Mouse (Mus musculus): ENCODE results near the gene Ttc13.

The Ttc13 gene

DNA sequence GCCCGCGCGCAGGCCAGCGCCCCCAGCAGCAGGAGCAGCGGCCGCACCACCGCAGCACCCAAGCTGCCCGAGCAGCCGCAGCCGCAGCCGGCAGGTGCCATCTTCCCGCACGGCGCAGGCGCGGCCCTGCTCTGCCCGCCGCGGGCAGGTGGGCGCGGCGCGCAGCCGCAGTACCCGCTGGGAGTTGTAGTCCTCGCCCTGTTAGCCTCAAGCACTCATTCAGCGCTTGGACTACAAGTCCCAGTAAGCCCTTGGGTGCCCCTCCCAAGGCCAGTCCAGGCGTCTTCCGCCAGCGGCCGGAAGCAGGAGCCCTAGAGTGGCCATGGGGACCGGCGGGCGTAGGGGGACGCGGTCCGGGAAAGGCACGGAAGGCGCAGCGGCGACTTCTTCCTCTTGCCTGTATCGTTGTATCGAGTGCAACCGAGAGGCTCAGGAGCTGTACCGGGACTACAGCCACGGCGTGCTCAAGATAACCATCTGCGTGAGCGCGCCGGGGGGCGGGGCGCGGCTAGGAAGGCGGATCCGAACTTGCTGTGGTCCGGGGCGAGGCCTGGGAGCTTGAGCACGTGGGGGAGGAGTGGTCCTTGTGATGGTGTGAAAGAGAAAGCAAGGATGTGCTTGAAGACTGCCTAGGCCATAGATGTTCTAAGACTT is at the start of gene Ttc13, which contains the start of gene Arv1:
Gene Ttc13, minus strand, starts transcription at position 122 of the 654 bp plus-strand sequence.
Gene Arv1, plus strand, starts transcription at position 278 of the 654 bp plus-strand sequence.
- DNase-seq (ENCODE audit: low spot score in 2 of 2): peak; percentile 97 to 98

DNA sequence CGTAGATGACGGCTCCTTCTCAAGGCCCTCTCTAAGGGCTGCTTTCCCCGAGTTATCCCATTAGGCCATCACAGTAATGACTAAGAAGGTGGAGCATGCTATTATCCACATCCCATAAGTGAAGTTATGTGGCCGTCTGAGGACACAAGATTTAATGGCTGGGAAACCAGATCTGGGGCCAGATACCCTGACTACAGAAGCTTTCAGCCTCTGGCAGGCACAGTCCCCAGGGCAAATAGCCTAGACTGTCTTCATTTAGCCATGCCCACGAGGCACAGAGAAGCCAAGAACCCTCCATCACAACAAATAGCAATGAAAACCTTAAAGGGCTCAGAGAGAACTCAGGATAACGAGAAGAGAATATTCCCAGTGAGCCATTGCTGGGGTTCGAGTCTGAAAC is 41.3 kb upstream of the Ttc13 start:
- DNase-seq (ENCODE audit: low spot score in 2 of 2): no peak

DNA sequence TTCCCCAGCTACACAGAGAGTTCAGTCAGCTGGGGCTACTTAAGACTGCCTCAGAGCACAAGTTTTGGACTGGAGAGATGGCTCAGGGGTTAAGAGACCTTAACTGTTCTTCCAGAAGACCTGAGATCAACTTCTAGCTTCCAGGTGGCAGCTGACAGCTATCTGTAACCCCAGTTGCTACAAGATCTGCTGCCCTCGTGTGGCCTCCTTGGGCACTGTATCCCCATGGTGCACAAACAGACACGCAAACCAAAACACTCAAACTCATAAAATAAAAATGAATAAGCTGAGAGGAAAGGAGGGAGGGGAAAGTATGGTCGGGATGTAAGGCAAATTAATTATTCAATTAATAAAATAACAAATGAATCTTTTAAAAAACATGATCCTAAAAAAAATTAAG is 36.8 kb upstream of the Ttc13 start:
- peak; percentile 6 to 24 for DNase-seq (ENCODE audit: low spot score in 2 of 2)

DNA sequence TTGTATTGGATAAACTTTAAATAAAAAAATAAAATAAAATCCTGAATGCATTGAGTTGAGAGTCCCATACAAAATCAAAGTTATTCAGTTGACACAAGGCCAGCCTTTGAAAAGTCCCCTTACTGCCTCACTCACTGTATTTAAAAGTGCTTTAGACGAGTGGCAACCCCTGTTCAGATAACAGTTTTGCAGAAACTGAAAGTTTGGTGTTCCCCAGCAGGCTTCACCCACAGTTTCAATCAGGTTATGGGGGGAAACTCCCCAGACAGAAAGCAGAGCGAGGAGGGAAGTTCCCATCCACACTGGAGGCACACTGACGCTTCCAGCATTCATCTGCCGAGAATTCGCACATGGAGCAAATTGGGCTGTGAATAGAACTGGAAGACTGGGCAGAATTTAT is 34.8 kb upstream of the Ttc13 start:
- DNase-seq (ENCODE audit: low spot score in 2 of 2): peak in 1 of 2 experiments; percentile 3

DNA sequence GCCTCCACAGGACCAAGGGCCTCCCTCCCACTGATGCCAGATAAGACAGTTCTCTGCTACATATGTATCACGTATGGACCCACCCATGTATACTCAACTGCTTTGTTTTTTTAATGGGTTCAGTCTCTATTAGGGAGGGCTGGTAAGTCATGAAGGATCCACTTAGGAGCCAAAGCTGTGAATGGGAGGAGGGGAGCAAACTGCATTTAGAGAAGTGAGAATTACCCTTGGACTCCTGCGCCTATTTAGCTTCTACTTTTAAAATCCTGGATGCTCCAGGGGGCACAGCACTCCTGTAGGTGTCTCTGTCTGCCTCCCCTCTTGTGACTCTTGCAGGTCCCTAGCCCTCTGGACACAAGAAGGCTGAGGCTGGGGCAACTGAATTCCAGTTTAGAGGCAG is 34.4 kb upstream of the Ttc13 start:
- no peak for DNase-seq (ENCODE audit: low spot score in 2 of 2)

DNA sequence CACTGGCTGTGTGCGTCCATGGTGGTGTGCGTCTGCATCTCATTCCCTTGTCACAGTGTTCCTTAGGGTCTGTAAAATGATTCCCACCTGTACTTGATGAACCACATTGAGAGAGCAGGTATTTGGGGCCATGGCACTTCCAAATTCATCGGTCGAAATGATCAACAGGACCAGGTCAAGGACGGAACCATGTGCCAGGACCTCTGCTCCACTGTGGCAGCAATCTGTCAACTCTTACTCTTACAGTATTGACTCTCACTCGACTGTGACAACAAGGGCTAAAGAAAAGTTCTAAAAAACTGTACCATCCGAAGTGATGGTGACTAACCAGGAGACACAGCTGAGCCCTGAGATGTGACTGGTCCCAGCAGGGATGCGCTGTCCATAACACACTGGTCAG is 33.7 kb upstream of the Ttc13 start:
- DNase-seq (ENCODE audit: low spot score in 2 of 2): no peak

DNA sequence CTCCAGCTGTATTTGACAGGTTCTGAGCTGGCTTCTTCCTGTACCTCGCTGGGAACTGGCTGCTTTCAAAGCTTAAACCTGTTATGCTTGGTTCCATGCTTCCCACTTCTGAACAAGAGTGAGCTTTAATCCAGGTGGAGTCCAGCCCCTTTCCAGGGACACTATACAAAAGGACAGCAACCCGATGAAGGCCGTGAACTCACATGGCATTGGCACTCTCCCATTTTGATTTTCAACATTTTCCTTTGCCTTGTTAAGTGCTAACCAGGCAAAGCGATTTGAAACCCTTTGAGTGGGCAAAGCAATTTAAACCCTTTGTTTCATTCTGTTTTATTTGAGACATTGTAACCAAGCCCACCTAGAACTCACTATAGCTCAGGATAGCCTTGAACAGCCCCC is 33.0 kb upstream of the Ttc13 start:
- no peak for DNase-seq (ENCODE audit: low spot score in 2 of 2)

DNA sequence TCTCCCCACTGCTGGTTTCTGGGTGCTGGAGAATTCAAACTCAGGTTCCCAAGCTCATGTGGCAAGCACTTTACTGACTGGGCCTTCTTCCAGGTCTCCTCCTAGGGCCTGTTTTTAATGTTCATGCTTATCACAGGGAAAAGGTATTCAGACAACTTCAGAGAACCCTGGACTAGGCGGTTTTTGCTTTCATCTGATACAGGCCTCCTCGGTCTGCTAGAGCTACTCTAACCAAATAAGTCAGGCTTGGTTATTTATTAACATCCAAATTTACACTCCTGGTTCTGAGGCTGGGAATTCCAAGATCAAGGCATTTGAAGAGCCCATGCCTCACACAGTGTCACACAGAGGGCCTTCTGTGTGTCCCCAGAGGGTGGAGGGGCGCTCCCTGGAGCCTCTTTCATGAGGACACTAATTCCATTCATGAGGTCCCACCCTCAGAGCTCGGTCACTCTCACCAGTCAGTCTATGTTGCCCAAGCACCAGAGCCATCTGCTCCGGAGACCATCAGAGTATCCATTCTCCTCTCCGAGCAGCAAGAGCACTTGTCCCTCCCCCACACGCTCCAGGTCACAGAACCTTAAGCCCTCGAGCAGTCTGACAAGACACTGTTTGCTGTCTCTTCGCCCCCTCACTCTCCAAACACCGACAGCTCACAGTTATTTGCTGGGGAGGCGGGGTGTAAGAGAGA is 32.5 kb upstream of the Ttc13 start:
- no peak for DNase-seq (ENCODE audit: low spot score in 2 of 2)

DNA sequence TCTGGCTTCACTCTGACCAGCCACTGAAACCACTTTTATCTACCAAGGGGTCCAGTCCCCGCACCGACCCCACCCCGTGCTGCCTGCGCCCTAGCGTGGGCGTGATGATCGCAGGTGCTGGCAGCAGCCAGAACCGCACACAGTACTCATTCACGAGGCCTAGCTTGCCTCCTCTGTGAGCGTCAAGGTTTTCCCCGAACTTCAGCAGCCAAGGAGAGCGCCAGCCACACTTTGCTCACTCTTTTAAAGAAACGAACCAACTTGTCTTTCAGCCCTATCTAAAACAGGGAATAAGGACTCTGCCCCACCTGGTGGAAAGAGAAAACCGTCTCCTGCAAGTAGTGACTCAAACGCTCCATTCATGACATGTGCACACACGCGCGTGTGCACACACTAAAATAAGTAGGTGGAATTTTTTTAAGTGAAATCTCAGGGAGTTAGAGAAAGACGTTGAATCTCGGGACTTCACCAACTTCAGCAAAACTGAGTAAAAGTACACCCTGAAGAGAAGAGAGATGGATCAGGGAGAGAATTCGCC is 30.6 kb upstream of the Ttc13 start:
- DNase-seq (ENCODE audit: low spot score in 2 of 2): no peak

DNA sequence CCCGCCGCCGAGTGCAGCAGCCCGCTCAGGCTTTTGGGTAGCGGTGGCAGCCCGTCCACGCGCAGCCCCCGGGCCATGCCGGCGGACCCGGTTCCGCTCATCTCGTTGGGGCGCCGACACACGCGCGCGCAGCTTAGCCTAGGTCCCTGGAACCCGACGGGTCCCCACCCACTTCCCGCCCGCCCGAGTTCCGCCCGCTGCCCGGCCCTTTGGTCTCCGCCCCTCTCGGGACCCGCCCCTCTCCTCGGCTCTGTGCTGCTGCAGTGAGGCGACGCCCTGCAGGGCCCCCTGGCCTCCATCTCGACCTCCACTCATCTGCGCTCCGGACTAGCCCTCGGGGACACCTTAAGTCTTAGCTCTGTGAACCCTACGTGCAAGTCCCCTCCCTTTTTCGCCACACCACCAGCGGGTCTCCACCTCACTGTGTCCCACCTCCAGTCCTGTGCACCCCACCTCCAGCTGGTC is 30.0 kb upstream of the Ttc13 start, which contains the start of gene Fam89a:
Gene Fam89a, minus strand, starts transcription at position 124 of the 465 bp plus-strand sequence.
- peak; percentile 62 to 64 for DNase-seq (ENCODE audit: low spot score in 2 of 2)

DNA sequence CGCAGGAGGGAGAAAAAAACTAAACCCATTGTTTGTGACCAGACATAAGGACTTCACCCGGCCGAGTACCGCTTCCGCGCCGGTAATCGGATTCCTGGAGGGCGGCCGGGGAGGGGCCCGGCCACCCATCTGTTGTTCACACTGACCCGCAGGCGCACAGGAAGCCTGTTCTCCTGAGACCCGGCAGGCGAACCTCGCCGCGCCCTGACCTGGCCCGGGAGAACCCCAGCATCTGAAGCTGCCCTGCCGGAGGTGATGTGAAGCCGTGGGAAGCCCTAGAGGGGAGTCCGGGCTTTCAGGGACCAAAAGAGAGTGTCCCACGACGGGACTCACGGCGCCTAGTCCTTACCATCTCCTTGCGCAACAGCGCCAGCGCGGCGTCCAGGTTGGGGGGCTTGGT is 29.4 kb upstream of the Ttc13 start:
- DNase-seq (ENCODE audit: low spot score in 2 of 2): no peak

DNA sequence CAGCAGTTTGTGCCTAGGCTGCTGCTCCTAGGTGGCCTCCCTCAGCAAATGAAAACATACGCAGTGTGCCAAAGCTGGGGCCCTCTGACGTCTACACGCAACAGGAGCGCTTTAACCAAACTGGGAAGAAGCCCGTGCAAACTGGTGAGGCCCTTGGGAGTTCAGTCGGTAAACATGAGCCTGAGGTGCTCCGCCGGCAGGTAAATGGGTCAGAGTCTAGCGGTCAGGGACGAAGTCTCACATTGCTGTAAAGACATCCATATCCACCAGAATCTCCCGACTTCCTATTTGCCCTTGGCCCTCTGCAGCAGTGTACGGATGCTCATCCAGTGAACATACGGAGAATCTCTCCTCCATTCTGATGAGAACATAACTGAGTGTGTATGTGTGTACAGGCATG is 24.9 kb upstream of the Ttc13 start:
- no peak for DNase-seq (ENCODE audit: low spot score in 2 of 2)

DNA sequence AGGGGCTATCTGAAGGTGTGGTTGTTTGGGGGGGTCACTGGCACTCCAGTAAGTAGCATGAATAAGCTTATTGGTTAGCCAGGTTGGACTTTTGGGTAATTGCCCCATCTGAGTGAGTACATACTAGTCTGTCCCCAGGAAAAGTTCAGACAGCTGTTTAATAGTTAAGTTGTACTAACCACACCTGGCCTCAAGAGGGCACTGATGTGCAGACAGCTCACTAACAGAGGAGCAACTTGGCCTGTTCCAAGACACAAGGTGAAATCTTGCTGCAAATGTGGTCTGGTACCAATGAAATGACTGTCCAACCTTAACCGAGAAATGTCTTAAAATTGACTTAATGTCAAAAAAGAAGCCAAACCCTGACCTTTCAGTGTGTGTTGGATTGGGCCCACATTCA is 17.5 kb upstream of the Ttc13 start:
- no peak for DNase-seq (ENCODE audit: low spot score in 2 of 2)

DNA sequence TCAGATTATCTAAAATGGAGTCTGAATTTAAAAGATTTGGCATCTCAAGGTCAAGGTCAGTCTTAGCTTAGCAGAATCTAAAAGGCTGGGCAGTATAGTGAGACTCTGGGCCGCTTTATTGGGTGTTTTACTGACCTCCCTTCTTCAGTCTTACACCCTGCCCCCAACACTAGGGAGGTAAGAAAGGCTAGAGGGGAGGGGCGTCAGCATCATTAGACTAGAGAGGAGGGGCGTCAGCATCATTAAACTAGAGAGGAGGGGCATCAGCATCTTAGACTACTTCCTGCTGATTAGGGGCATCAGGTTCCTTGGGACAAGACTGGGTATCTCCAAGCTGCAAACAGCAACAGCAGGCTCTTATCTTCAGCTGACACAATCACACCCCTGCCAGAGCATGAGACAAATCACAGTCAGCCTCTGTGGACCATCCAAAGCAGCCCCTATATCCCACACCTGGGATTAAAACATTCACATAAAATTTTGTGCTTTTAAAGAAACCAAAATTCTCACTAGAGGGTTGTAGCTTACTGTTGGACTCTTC is 13.7 kb upstream of the Ttc13 start:
- DNase-seq (ENCODE audit: low spot score in 2 of 2): no peak

DNA sequence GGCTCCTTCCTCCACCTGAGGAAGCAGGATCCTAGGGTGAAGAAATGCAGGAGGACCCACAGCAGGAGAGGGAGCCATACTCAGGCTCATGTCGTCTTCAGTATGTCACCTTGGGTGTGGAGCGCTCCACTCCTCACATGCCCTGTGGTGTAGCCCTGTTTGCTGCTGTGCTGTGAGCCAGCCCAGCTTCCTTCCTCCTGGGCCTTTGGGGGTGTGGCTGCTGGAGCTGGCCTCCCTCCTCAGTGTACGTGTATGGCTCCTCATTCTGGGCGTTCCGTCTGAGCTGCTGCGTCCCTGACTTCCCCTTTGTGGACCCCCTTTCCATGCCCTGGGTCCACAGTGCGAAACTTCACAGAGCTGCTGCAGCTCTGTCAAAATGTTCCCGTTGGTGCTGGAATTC is 11.0 kb upstream of the Ttc13 start:
- no peak for DNase-seq (ENCODE audit: low spot score in 2 of 2)

DNA sequence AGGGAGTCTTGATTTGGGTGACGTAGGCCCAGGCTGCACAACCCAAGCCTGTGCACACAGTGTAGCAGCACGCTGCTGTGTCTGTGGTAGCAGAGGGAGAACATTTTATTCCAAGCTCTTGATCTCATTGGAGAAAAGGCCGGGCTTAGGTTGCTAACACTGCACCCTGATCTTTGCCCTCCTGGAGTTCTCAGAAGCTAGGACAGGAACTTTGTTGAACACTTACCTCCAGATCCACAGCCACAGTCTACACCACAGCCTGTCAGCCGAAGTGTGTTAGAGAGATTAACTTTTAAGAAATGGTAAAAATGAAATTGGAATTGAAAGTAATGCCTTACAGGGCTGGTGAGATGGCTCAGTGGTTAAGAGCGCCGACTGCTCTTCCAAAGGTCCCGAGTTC is 2.5 kb upstream of the Ttc13 start:
- no peak for DNase-seq (ENCODE audit: low spot score in 2 of 2)

DNA sequence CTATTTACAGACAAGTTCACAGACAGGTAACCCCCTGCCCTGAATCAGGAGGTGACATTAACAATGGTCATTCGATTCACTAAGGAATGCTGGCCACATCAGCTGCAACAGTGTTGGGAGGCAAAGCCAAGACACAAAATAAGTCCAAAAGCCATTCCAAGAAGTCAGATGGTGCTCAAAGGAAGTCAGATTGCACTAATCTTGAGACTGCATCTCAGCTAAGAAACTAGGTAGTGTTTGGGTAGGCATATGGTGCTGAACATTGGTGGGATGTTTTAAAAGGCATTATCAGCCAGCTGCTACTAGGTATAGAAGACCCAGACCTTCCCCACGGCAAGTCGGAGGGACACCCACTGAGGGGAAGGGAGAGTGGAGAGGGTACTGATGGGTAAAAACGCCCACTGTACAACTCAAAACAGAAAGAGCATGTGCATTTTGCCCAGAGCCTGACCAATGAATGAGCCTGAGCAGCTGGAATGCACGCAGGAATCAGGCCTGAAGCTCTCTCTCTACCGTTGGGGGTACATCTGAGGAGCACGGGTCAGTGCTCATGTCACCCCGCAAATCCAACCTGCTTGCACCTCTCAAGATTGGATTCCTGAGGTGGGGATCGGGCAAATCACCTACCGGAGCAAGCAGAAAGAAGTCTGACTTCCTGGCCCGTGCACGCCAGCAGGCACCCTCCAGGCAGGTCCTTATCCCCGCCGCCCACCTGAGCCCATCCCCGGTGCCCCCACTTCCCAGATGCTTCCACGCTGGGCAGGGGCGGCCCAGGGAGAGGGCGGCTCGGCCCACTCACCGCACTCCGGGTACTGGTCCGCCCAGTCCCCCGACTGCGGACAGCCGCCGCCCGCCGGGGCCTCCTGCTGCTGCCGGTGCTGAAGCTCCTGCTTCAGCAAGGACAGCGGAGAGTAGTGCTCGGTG is 583 bp downstream of the Ttc13 start:
- DNase-seq (ENCODE audit: low spot score in 2 of 2): no peak

DNA sequence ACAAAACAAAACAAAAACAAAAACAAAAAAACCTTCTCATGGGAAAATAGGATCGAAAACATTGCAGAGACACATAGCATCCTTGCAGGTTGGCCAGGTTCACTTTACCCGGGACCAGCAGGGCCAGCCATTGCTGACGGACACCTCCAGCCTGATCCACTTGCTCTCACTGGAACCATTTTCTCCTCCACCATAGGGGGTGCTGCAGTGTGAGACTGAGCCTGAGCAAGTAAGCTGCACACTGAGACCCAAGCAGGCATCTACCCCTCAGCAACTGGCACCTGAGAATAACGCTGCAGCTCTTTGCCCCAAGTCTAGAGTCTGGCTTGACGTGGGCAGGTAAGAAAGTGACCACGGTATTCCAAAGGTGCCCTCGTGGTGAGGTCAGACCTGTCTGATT is 1.6 kb downstream of the Ttc13 start:
- no peak for DNase-seq (ENCODE audit: low spot score in 2 of 2)

DNA sequence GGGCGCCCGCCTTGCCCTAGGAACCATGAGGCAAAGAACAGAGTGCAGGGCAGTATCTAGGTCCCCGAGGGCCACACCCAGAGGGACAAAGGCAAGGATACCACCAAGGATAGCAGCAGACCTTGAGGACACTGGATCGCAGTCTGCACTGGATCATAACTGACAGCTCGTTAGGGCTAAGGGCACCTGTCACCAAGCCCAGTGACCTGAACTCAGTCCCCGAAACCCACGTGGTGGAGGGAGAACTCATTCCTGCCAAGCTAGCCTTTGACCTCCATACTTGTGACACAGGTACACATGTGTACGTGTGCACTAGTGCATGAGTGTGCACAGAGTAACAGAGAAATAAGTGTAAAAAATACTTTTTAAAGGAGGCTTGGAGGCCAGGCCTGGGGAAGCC is 6.0 kb downstream of the Ttc13 start:
- no peak for DNase-seq (ENCODE audit: low spot score in 2 of 2)

DNA sequence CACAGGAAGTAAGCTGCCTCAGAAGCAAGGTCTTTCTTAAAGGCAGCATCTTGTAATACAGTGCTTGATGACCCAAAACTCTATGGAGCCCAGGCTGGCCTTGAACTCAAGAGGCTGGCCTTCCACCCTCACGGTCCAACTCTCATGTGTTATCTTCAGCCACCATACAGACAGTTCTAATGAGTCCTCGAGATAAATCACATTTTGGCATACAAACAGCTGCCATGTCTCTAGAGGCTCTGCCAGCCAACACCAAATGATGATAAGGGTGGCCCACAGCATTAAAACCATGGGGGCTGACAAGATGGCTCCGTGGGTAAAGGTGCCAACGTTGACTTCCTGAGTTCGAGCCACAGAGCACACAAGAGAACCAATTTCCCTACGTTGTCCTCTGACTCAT is 8.6 kb downstream of the Ttc13 start:
- no peak for DNase-seq (ENCODE audit: low spot score in 2 of 2)

DNA sequence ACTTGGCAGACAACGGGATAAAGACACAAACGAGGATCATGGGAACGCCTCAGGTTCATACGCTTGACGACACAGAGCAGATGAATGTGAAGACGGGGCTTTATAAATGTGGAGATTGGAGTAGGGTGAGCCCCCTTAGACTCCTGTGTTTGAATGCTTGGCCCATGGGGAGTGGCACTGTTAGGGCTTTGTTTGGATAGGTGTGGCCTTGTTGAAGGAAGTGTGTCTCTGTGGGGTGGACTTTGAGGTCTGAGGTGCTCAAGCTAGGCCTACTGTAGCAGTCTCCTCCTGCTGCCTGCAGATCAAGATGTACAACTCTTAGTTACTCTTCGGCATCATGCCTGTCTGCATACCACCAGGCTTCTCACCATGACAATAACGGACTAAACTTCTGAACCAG is 16.0 kb downstream of the Ttc13 start:
- DNase-seq (ENCODE audit: low spot score in 2 of 2): no peak

DNA sequence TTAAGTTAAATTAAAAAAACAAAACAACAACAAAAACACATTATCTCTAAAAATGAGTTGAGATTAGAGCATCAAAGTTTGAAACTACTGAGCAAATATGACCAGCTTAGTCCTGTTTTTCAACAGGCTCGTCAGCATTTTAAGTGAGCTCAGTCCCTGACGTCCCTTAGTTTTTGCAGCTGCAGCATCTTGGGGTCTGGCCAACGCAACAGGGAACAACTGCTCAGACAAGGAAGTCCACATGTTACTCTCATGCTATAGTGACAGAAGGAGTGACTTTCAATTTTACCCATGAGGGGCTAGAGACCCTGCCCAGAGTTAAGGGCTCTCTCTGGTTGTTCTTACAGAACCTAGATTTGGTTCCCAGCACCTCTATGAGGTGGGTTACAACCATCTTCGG is 17.4 kb downstream of the Ttc13 start:
- no peak for DNase-seq (ENCODE audit: low spot score in 2 of 2)

All from spleen, postnatal 36 days (tissue).